Mouse (Mus musculus) kidney, postnatal 36 days (tissue): ENCODE data around the gene Mpp4.

Experiments used
- DNase-seq, 2 experiments: peaks; one replicate each; pipeline ENCODE4 v3.0.0; 2021 to 2022; ENCODE audit warnings: mixed read lengths in 2 of 2

Mpp4 gene

GRCm38 (mm10) chr1:59163030-59163461 lies at the start of gene Mpp4:
Gene Mpp4 (minus strand): TSS chr1:59163389.
- peak in 1 of 2 experiments; percentile 17 for DNase-seq

- peak in 1 of 2 experiments; percentile 21 for DNase-seq
Observed at GRCm38 (mm10) chr1:59212951-59213350, 49.8 kb upstream of the Mpp4 start.

- DNase-seq = peak; percentile 42 to 77
Observed at GRCm38 (mm10) chr1:59212076-59212779, 49.0 kb upstream of the Mpp4 start.

DNA sequence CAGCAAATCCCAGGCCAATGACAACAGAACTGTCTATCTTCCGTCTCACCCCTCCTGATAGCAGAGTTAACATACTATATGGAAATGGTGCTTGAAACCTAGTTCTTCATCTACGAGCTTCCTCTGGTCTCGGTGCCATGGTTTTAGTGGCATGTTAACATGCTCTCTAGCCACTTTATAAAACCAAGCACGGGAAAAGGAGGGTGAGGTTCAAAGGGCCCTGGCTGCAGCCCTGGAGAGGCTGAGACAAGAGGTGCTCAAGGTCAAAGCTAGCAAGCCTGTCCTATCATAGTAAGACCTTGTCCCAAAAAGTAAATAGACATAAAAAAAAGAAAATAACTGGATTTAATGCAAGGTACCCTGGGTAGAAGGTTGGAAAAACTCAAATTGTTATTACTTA lies 48.5 kb upstream of the Mpp4 start:
- peak; percentile 57 to 74 for DNase-seq

DNA sequence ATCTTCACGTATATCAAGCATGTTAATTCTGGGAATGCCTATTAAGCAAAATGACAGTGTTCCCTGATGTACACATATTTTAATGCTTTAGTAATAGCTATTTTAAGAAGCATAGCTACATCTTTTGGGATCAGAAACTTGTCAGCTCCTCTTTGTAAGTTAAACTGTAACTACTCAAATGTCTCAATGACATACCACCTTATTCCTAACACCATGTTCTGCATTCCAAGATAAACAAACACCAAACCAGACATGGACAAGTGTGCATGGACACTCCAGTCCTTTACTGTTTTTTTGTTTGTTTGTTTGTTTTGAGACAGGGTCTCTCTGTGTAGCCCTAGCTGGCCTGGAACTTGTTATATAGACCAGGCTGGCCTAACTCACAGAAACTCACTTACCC lies 45.1 kb upstream of the Mpp4 start:
- DNase-seq = no peak

- no peak for DNase-seq
Observed at GRCm38 (mm10) chr1:59204489-59204888, 41.3 kb upstream of the Mpp4 start.

- DNase-seq = no peak
Observed at GRCm38 (mm10) chr1:59202367-59202766, 39.2 kb upstream of the Mpp4 start.

DNA sequence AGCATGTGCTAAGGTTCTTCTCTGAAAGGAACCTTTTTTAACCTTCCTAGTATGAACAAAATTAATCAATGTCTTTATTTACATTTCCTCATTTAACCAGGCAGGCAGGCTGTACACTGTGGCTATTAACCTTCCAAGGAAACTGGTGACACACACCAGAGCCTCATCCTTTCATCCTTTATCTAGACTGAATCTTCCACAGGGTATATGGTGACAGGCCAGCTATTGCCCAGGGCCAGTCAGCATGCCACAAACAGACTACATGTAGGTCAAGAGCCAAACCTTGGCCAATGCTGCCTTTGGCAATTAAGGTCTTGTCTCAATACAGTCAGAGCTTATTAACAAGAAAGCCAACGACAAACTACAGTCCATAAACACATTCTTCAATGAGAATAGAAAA lies 38.4 kb upstream of the Mpp4 start:
- DNase-seq = no peak

DNA sequence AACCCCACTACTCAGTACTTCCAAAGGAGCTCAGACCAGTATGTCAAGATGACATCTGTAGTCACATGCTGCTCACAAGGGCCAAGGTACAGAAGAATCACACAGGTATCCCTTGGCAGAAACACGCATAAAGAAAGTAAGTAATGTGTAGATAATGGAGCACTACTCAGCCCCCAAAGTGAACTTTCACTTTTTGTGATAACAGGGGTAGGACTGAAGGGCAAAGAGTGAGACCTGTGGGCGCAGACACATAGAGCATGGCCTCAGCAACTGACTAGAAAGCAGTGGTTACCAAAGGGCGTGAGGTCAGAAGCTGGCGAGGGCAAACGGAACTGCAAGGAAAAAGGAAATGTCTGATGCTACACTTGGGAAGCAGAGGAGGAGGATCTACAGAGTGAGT lies 37.8 kb upstream of the Mpp4 start:
- no peak for DNase-seq

GRCm38 (mm10) chr1:59194979-59195378 lies 31.8 kb upstream of the Mpp4 start:
- no peak for DNase-seq

GRCm38 (mm10) chr1:59187786-59188185 lies 24.6 kb upstream of the Mpp4 start:
- no peak for DNase-seq

GRCm38 (mm10) chr1:59186317-59186716 lies 23.1 kb upstream of the Mpp4 start:
- no peak for DNase-seq

GRCm38 (mm10) chr1:59185410-59185809 lies 22.2 kb upstream of the Mpp4 start:
- DNase-seq = no peak

DNA sequence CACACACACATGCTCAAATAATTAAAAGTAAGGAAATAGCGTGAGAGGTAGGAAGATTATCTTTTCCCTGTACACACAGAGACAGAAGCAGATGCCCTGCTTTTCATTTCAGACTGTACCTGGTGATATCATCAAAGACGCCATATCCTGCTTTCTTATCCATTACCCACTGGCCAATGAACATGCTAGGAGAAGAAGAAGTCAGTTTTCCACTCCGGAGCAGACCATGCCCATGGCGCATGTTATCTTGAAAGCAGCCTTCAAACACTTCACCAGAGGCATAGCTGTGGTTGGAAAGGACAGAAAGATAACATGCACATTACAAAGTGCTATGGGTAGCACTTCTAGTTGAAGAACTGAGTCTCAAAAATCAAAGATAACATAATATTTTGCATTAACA lies 19.9 kb upstream of the Mpp4 start:
- no peak for DNase-seq

DNA sequence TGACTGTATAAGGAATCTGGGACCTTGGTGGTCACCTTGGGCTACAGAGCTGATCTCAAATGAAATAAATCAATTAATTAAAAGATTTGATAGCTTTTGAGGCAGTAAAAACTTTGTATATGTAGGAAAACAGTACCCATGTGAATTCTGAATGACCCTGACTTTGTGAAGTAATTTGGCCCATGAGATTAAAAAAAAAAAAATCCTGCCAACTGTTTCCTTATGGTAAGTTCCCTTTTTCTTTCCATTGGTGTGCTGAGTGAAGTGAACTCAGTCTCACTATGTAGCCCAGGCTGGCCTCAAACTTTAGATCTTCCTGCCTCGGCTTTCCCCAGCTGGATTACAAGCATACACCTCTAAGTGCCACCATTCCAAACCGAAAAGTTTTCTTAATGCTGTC lies 19.2 kb upstream of the Mpp4 start:
- DNase-seq = no peak

GRCm38 (mm10) chr1:59180003-59180402 lies 16.8 kb upstream of the Mpp4 start:
- no peak for DNase-seq

GRCm38 (mm10) chr1:59178401-59178800 lies 15.2 kb upstream of the Mpp4 start:
- DNase-seq = no peak

DNA sequence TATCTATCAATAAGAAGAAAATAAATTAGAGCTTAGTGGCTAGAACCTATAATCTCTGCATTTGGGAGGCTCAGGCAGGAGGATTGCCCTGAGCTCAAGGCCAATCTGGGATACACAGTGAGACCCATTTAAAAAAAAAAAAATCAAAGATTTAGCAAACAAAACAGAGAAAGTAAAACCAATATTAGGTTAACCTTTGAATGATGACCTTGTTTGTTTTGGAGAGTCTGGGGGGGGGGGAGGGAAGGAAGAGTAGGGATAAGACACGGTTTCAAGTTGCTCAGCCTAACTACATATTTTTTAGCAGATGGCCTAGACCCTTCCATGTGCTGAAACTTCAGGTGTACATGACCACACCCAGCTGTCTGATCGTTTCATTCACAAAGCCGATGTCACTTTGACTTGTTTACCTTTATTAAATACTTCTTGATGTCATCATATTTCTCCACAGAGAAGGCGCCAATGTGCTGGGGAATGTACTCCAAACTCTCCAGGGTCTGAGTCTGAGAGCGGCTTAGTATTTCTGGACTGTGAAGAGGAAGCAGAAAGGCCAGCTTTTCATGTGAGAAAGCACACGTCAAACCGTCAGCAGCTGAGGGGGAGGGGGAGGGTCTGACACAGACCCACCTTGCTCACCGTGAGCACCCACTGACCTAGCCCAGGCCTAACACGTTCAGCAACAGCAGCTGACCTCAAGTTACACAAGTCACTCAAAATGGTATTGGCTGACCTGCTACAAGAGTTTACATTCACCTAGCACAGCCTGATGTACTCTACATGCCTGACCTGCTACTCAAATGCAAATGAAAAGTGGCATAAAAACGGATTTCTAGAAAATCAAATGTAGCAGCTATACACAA lies 11.6 kb upstream of the Mpp4 start:
- DNase-seq = no peak

DNA sequence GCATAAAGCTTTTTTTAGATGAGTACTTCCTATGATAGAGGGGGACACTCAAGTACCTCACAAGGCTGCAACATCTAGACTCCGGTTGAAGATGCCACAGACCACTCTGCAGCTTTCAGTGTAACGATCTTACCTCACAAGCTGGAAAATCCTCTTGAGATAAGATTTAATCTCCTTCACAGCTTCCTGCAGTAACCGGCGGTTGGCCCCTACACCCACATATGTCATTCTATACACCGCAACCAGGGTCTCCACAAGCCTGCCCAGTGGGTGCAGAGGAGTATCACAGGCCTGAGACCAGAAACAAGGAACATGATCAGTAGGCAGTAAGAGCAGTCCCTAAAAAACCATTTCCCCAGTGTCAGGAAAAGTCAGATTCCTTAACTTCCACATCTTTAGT lies 9.8 kb upstream of the Mpp4 start:
- DNase-seq = no peak

DNA sequence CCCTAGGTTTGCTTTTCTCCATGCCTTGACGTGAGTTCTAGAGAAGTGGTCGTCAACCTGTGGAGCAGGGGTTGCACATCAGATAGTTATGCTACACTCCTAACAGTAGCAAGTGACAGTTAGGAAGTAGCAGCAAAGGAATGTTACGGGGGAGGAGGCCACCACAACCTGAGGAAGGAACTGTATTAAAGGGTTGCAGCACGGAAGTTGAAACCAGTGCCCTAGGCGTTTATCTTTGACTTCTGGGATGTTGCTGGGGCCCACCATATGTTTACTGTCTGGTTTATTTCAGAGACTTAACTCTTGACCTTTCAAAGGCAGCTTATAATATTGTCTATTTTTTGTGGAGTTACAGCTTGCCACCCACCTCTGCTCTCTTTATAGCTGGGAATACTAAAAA lies 8.7 kb upstream of the Mpp4 start:
- DNase-seq = no peak

DNA sequence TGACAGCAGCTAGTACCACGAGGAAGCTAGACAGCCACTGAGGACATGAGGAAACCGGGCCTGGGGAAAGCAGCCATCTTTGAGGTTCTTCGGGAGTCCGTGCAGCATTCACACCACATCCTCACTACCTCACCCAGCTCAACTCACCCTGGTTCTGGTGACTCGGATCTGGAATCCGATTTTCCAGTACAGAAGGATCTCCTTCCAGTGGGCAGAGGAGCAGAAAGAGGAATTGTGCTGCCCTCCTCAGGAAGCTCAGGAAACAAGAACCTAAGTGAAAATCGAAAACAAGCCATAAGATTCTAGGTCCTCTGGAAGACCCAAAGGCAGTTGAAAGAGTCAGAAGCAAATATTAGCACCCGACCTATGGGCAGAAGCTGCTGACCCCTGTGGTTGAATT lies 7.1 kb upstream of the Mpp4 start:
- peak; percentile 28 to 45 for DNase-seq

DNA sequence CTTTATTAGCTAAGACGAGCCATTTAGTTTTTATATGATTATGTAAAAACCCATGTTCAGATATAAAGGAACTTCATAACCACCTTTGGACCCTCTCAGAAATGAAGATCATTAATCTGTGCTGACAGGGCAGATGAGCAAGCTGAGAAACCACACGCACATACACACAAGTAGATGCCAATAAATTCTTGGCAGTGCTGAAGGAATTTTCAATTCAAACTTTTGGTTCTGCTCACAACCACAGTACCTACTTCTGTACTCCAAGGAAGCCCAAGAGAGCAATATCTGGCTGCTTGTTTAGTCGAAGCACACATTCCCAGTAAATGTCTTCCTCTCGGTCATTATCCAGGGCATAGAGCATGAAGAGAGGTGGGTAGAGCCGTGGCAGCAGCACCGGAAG lies 6.4 kb upstream of the Mpp4 start:
- DNase-seq = peak in 1 of 2 experiments; percentile 22

GRCm38 (mm10) chr1:59168556-59168955 lies 5.4 kb upstream of the Mpp4 start:
- peak in 1 of 2 experiments; percentile 43 for DNase-seq
